Mouse (Mus musculus) macrophage (primary cell): Measurements from ENCODE around the gene Zfp346. TPM values are rescaled to one million over a fixed set of nuclear protein-coding genes. Genes with fewer than 3 reads are reported as not detected.
"Not testable (repeated sequence)": the region's sequence is repeated elsewhere in the genome, so short reads cannot be mapped to it uniquely, and the experiment has no call there.

Experiments
- H3K27ac ChIP-seq: fragments of 350-480 bp; formaldehyde crosslinking; 2 replicates; pipeline ENCODE4 v1.9.0; 2021
- H3K36me3 ChIP-seq: fragments of 350-480 bp; formaldehyde crosslinking; 2 replicates; pipeline ENCODE4 v1.9.0; 2021; ENCODE audit errors: inconsistent target
- H3K4me3 ChIP-seq: fragments of 350-480 bp; formaldehyde crosslinking; 2 replicates; pipeline ENCODE4 v1.9.0; 2021; ENCODE audit errors: inconsistent target
- H3K79me2 ChIP-seq: fragments of 350-480 bp; formaldehyde crosslinking; 2 replicates; pipeline ENCODE4 v1.9.0; 2021; ENCODE audit errors: inconsistent target
- WGBS: methylation state at CpG from one replicate; pipeline ENCODE4 v1.1.7; 2026; ENCODE audit warnings: inconsistent platforms; ENCODE audit not compliant: missing documents; 5-methylcytosine and 5-hydroxymethylcytosine counted together
- polyA plus RNA-seq: library from polyadenylated mRNA; stranded (reverse); fragments of 250-400 nt; gene quantifications from 3 replicates; pipeline ENCODE4 v1.2.4, GENCODE M21; 2018; ENCODE audit warnings: inconsistent platforms
- total RNA-seq, 78 experiments: library from RNA; depleted of rRNA; stranded (reverse); fragments of 250-400 nt; gene quantifications; 1 replicate in 9 of 78; 2 replicates in 24 of 78; 3 replicates in 43 of 78; 4 replicates in 2 of 78; pipeline ENCODE4 v1.2.4; 2018; ENCODE audit warnings: inconsistent platforms in 56 of 78

Gene Zfp346
- 10 to 100 TPM; 12.2 to 91.6 (median 57.2) TPM for total RNA-seq (2018; cell fraction: chromatin; rRNA removed)
- total RNA-seq (2018; cell fraction: cytosol; rRNA removed), result 10 to 100 TPM in 12 of 26 experiments, 1 to 10 TPM in 14; 3.6 to 15.5 (median 9.5) TPM
- total RNA-seq (2018; cell fraction: nucleus; rRNA removed), result 10 to 100 TPM in 24 of 26 experiments, 1 to 10 TPM in 2; 7.8 to 56.8 (median 24.9) TPM
- 7.5 to 9.8 TPM (median 9.6 TPM) in 3 replicates for polyA plus RNA-seq

- no peaks in the 10 kb centered on the region for H3K36me3 ChIP-seq
- 1% methylated on average over 60 of the region's 66 CpGs for WGBS
- peak within 1 kb of the TSS; percentile 35 for H3K27ac ChIP-seq
- H3K4me3 ChIP-seq, result peak within 1 kb of the TSS; percentile 76
- peaks cover 42% of the 10 kb centered on the region for H3K79me2 ChIP-seq
These were observed at the start of gene Zfp346 for GRCm38 (mm10) chr13:55105045-55105952. Zfp346 (plus strand) TSS chr13:55105311.

- WGBS, result 92% methylated on average over 2 of the region's 2 CpGs
- no peak overlapping the region for H3K27ac ChIP-seq
- no peaks in the 10 kb centered on the region for H3K79me2 ChIP-seq
- H3K4me3 ChIP-seq, result no peak overlapping the region
- H3K36me3 ChIP-seq, result peaks cover 24% of the 10 kb centered on the region; the same call in 1 of the 2 replicates
These were observed 47.1 kb upstream of the Zfp346 start for GRCm38 (mm10) chr13:55058042-55058441.

- no peaks in the 10 kb centered on the region for H3K79me2 ChIP-seq
- 40% methylated on average over 2 of the region's 2 CpGs for WGBS
- H3K4me3 ChIP-seq, result no peak overlapping the region
- no peak overlapping the region for H3K27ac ChIP-seq
- 0 out of 2 replicates have a peak, but pooled peaks cover 6% of the 10 kb centered on the region for H3K36me3 ChIP-seq
These were observed 41.8 kb upstream of the Zfp346 start for GRCm38 (mm10) chr13:55063276-55063675.

- no peaks in the 10 kb centered on the region; the same call in 1 of the 2 replicates for H3K36me3 ChIP-seq
- H3K27ac ChIP-seq, result no peak overlapping the region
- WGBS, result 87% methylated on average over 7 of the region's 7 CpGs
- no peaks in the 10 kb centered on the region for H3K79me2 ChIP-seq
- no peak overlapping the region for H3K4me3 ChIP-seq
These were observed 35.4 kb upstream of the Zfp346 start for GRCm38 (mm10) chr13:55069719-55070118.

- no peak overlapping the region for H3K4me3 ChIP-seq
- H3K36me3 ChIP-seq, result peaks cover 15% of the 10 kb centered on the region
- 6% methylated on average over 3 of the region's 3 CpGs for WGBS
- no peaks in the 10 kb centered on the region for H3K79me2 ChIP-seq
- no peak overlapping the region for H3K27ac ChIP-seq
These were observed 33.8 kb upstream of the Zfp346 start for GRCm38 (mm10) chr13:55071322-55071721.

- Histone ChIP-seq H3K27ac (no peak overlapping the region), H3K36me3 (peaks cover 15% of the 10 kb centered on the region), H3K4me3 (no peak overlapping the region), H3K79me2 (no peaks in the 10 kb centered on the region)
- 89% methylated on average over 5 of the region's 5 CpGs for WGBS
These were observed 29.5 kb upstream of the Zfp346 start for GRCm38 (mm10) chr13:55075597-55075996.

- WGBS, result 98% methylated on average over 4 of the region's 4 CpGs
- Histone ChIP-seq H3K27ac (no peak overlapping the region), H3K4me3 (no peak overlapping the region), H3K36me3 (peaks cover 13% of the 10 kb centered on the region; the same call in 1 of the 2 replicates), H3K79me2 (peaks cover 62% of the 10 kb centered on the region)
These were observed 12.5 kb upstream of the Zfp346 start for GRCm38 (mm10) chr13:55092588-55092987.

GRCm38 (mm10) chr13:55097841-55098240, 7.3 kb upstream of the Zfp346 start:
- peaks cover 65% of the 10 kb centered on the region for H3K79me2 ChIP-seq
- H3K36me3 ChIP-seq, H3K4me3 ChIP-seq, H3K27ac ChIP-seq: not testable (repeated sequence)
- WGBS, result 97% methylated on average over 3 of the region's 3 CpGs

GRCm38 (mm10) chr13:55099066-55099725, 5.9 kb upstream of the Zfp346 start:
- peak overlapping the region; percentile 76 for H3K4me3 ChIP-seq
- peak overlapping the region; percentile 24; the same call in 1 of the 2 replicates for H3K27ac ChIP-seq
- no peaks in the 10 kb centered on the region for H3K36me3 ChIP-seq
- 13% methylated on average over 20 of the region's 20 CpGs for WGBS
- peaks cover 51% of the 10 kb centered on the region for H3K79me2 ChIP-seq

GRCm38 (mm10) chr13:55099726-55100478, 5.2 kb upstream of the Zfp346 start, which contains the start of gene Uimc1:
Uimc1 (minus strand) TSS chr13:55100300.
- Histone ChIP-seq H3K36me3 (no peaks in the 10 kb centered on the region), H3K79me2 (peaks cover 44% of the 10 kb centered on the region), H3K27ac (peak within 1 kb of the TSS; percentile 29), H3K4me3 (peak within 1 kb of the TSS; percentile 76)
- WGBS, result under 1% methylated on average over 80 of the region's 81 CpGs

- WGBS, result 96% methylated on average over 9 of the region's 11 CpGs
- Histone ChIP-seq H3K36me3 (no peaks in the 10 kb centered on the region), H3K79me2 (peaks cover 43% of the 10 kb centered on the region), H3K4me3 (no peak overlapping the region), H3K27ac (no peak overlapping the region)
These were observed 3.5 kb upstream of the Zfp346 start for GRCm38 (mm10) chr13:55101627-55102026.

- Histone ChIP-seq H3K36me3 (no peaks in the 10 kb centered on the region), H3K4me3 (no peak overlapping the region), H3K79me2 (peaks cover 43% of the 10 kb centered on the region), H3K27ac (no peak overlapping the region)
- 100% methylated on average over 3 of the region's 3 CpGs for WGBS
These were observed 2.7 kb upstream of the Zfp346 start for GRCm38 (mm10) chr13:55102366-55102765.

GRCm38 (mm10) chr13:55103351-55103750, 1.8 kb upstream of the Zfp346 start:
- peaks cover 42% of the 10 kb centered on the region for H3K79me2 ChIP-seq
- no peak overlapping the region for H3K4me3 ChIP-seq
- H3K36me3 ChIP-seq, result no peaks in the 10 kb centered on the region
- 88% methylated on average over 2 of the region's 2 CpGs for WGBS
- H3K27ac ChIP-seq, result no peak overlapping the region
